Mouse (Mus musculus): ENCODE measurements around the gene Nox1. TPM values are rescaled to one million over a fixed set of nuclear protein-coding genes. Genes with fewer than 3 reads are reported as not detected.
A peak's percentile ranks its signal among the peaks of the same experiment; 100 is the strongest.

Nox1 gene
- polyA plus RNA-seq, 1 experiment from 2014 or later = 0.18 TPM

DNA sequence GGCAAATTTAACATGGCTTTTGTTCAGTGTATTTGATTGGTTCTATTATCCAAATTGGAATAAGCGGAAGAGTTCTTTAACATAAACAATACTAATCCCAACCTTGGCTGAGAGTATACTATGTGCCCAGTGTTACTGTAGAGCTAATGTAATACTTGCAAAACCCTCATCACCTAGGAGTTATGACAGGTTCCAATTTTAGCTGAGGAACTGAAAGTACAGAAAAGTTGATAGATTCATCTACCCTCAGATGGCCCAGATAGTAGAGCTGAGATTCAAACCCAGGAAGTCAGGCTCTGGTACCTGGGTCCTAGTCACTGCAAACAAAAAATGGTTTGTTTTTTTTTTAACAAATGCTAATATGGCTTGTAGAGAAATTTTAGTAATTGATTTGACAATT lies 51.2 kb downstream of the Nox1 start:
- no peak overlapping the region for H3K27ac ChIP-seq
- H3K4me1 ChIP-seq = no peaks in the 10 kb centered on the region
- 93% methylated on average over 1 of the region's 1 CpGs for WGBS (ENCODE audit: insufficient replicate concordance)
- no peaks in the 10 kb centered on the region for H3K27me3 ChIP-seq (replicated peaks)
- no peak overlapping the region for H3K9ac ChIP-seq
- no peaks in the 10 kb centered on the region for H3K36me3 ChIP-seq
- no peaks in the 10 kb centered on the region for H3K9me3 ChIP-seq (replicated peaks)
- no peak overlapping the region for H3K4me2 ChIP-seq
- H3K4me3 ChIP-seq = no peak overlapping the region
- ATAC-seq = no peak

DNA sequence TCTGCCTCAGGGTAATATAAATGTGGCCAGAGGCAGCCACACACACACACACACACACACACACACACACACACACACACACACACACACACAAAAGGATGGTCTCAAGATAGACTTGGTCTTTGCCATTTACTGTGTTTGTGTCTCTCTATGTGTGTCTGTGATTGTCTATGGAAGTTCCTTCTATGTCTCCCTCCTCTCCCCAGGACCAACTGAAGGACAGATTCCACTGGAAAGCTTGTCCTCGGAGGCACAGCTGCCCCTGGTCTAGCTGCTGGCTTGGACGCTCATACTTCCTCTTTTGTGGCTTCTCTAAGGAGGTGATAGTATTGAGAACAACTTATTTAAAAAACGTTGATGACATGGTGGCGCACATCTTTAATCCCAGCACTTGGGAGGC lies 58.3 kb downstream of the Nox1 start:
- no peak overlapping the region for H3K27ac ChIP-seq
- H3K4me1 ChIP-seq = no peaks in the 10 kb centered on the region
- 18% methylated on average over 4 of the region's 4 CpGs for WGBS (ENCODE audit: insufficient replicate concordance)
- H3K4me3 ChIP-seq = no peak overlapping the region
- no peak for ATAC-seq
- H3K9ac ChIP-seq = no peak overlapping the region
- H3K36me3 ChIP-seq = no peaks in the 10 kb centered on the region
- peaks cover 14% of the 10 kb centered on the region for H3K27me3 ChIP-seq (replicated peaks)
- no peaks in the 10 kb centered on the region for H3K9me3 ChIP-seq (replicated peaks)
- H3K4me2 ChIP-seq = no peak overlapping the region

DNA sequence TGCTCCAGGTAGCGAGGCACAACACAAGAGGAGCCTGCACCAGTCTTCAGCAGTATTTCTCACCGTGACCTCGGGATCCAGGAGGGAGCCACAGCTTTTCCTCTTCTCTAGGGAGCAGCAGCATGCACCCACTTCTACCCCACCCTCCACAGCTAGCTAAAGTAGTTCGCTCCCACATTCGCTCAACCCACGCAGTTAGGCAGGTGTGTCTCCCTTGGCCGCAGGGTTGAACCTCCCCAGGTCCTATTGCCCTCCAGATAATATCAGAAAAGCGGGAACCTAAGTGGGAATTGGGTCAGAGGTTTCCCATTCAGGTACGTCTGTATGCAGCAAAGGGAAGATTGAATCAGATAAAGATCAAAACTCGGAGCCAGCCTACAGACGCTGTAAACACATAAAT lies 58.9 kb downstream of the Nox1 start:
- no peak for ATAC-seq
- peaks cover 14% of the 10 kb centered on the region for H3K27me3 ChIP-seq (replicated peaks)
- H3K4me2 ChIP-seq = peak overlapping the region; percentile 29
- 23% methylated on average over 11 of the region's 11 CpGs for WGBS (ENCODE audit: insufficient replicate concordance)
- H3K9me3 ChIP-seq (replicated peaks) = no peaks in the 10 kb centered on the region
- H3K4me3 ChIP-seq = no peak overlapping the region
- no peaks in the 10 kb centered on the region for H3K4me1 ChIP-seq
- no peaks in the 10 kb centered on the region for H3K36me3 ChIP-seq
- no peak overlapping the region for H3K9ac ChIP-seq
- no peak overlapping the region for H3K27ac ChIP-seq

DNA sequence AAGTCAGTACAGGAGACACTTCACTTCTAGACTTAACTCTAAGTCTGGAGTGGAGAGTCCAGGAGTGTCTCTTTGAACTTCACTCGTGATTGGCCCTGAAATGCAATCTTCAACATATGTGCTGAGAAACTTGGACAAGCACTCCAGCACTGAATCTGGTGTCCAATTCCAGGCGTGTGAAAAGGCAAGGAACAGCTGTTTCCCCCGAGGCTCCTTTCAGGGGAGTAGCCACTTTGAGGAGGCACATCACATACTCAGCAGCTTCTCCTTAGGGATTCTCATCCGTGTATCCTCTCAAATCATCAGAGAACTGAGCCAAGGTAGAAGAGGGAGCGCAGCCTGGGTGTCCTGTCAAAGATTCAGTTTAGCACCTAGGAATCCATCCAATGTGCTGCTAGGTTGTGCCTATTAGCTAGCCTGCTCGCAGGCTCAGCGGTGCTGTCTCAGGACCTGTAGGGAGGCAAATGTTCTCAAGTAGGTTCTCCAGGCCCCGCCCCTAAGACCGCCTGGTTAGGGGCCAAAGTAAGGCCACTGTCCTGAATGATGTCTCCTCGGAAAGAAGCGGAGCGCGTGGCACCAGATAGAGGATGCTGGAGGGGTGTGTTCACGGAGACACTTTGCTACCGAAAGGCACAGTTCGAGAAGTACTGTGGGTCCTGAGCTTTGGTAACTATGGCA lies 59.6 kb downstream of the Nox1 start, which contains the start of gene Xkrx:
TSS of gene Xkrx (minus strand) at position 34 of the 678 bp plus-strand sequence.
- H3K4me1 ChIP-seq = no peaks in the 10 kb centered on the region
- 32% methylated on average over 16 of the region's 16 CpGs for WGBS (ENCODE audit: insufficient replicate concordance)
- peaks cover 14% of the 10 kb centered on the region for H3K27me3 ChIP-seq (replicated peaks)
- no peak for ATAC-seq
- H3K36me3 ChIP-seq = no peaks in the 10 kb centered on the region
- H3K9me3 ChIP-seq (replicated peaks) = no peaks in the 10 kb centered on the region
- H3K9ac ChIP-seq = no peak within 1 kb of the TSS
- H3K27ac ChIP-seq = no peak within 1 kb of the TSS
- no peak within 1 kb of the TSS for H3K4me3 ChIP-seq
- peak within 1 kb of the TSS; percentile 29 for H3K4me2 ChIP-seq

DNA sequence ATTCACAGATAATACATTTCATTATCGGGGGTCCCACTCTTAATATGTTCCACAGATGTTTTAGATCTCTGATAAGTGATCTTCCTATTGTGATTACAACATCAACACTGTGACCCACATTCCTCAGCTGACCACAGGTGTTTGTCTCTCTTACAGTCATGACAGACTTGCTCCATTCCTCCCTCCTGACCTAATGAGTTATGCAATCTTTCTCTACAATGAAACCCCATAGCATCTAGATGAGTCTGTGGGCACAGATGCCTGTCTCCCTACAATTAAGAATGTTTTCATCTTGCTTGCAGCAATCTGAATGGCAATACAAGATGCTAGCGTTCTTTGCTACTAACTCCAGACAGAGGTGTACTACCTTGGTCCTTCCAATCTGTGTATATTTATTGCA lies 61.3 kb downstream of the Nox1 start:
- no peaks in the 10 kb centered on the region for H3K9me3 ChIP-seq (replicated peaks)
- no peak overlapping the region for H3K9ac ChIP-seq
- no peak overlapping the region for H3K4me3 ChIP-seq
- 59% methylated on average over 2 of the region's 2 CpGs for WGBS (ENCODE audit: insufficient replicate concordance)
- H3K36me3 ChIP-seq = no peaks in the 10 kb centered on the region
- no peak for ATAC-seq
- H3K4me2 ChIP-seq = no peak overlapping the region
- H3K27ac ChIP-seq = no peak overlapping the region
- H3K27me3 ChIP-seq (replicated peaks) = peaks cover 14% of the 10 kb centered on the region
- no peaks in the 10 kb centered on the region for H3K4me1 ChIP-seq

DNA sequence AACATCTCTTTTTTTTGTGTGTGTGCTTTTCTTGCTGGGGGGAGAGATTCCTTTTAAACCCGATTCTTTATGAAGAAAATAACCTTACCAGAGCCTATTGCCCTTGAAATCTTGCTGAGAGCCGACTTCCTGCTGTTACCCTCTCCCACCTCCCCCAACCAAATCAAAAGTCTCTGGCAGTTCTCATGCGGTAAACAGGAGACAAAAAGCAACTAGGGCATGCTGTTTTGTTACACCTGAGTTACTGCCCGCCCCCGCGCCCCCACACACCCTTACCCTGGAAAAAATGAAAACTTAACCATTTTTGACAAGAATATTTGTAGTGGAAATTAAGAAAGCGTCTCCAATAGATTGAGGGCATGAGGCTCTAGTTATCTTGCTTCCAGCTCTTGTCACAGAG lies 63.6 kb downstream of the Nox1 start:
- Histone ChIP-seq H3K4me3 (no peak overlapping the region), H3K36me3 (no peaks in the 10 kb centered on the region), H3K27ac (no peak overlapping the region), H3K9me3 (replicated peaks) (no peaks in the 10 kb centered on the region), H3K27me3 (replicated peaks) (peaks cover 14% of the 10 kb centered on the region), H3K4me1 (no peaks in the 10 kb centered on the region), H3K9ac (no peak overlapping the region), H3K4me2 (no peak overlapping the region)
- ATAC-seq = no peak
- WGBS (ENCODE audit: insufficient replicate concordance) = 36% methylated on average over 7 of the region's 7 CpGs

DNA sequence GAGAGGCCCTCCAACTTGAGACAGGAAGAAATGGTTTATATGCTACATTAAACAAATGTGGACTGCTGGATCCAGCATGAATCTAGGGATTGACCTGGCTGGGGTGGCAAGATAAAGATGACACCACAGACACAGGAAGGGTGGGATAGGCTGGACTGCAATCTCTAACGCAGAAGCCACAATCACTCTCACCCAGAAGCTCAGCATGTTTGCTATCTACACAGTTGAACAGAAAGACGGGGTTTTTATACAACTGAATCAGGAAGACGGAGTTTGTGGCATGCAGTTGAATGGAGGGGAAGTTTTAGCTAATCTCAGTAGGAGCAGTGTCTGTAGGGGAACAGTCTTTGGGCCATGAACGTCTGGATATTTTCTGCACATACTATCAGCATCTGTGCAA lies 79.8 kb downstream of the Nox1 start:
- H3K4me3 ChIP-seq = no peak overlapping the region
- no peaks in the 10 kb centered on the region for H3K36me3 ChIP-seq
- H3K9me3 ChIP-seq (replicated peaks) = no peaks in the 10 kb centered on the region
- peaks cover 3% of the 10 kb centered on the region; the same call in 1 of the 2 replicates for H3K27me3 ChIP-seq (replicated peaks)
- no peak overlapping the region for H3K27ac ChIP-seq
- H3K9ac ChIP-seq = no peak overlapping the region
- H3K4me2 ChIP-seq = no peak overlapping the region
- WGBS (ENCODE audit: insufficient replicate concordance) = 19% methylated on average over 4 of the region's 4 CpGs
- H3K4me1 ChIP-seq = no peaks in the 10 kb centered on the region
- 0 out of 2 replicates have a peak, but pooled peaks have one; percentile 30 for ATAC-seq

DNA sequence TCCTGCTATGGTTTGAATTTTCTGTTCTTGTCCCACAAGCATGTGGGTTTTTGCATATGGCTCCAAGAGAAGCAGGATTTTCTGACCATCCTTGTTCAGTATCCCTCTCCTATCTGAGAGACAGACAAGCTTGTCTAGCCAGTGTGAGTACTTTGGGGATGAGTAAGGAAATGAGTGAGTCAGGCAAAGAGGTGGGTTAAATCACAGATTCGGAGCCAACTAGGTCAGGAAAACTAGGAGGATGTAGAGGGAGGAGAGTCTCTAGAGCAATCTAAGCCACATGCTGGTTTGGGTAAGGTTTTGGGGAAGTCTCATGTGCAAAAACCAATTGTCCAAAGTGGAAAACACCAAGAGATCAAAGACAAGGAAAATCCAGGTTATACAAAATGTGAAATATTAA lies 80.2 kb downstream of the Nox1 start:
- Histone ChIP-seq H3K9me3 (replicated peaks) (no peaks in the 10 kb centered on the region), H3K4me3 (no peak overlapping the region), H3K9ac (no peak overlapping the region), H3K27ac (no peak overlapping the region), H3K27me3 (replicated peaks) (peaks cover 3% of the 10 kb centered on the region; the same call in 1 of the 2 replicates), H3K4me1 (no peaks in the 10 kb centered on the region), H3K4me2 (no peak overlapping the region), H3K36me3 (no peaks in the 10 kb centered on the region)
- ATAC-seq = no peak
- WGBS (ENCODE audit: insufficient replicate concordance) = 46% methylated on average over 1 of the region's 1 CpGs

DNA sequence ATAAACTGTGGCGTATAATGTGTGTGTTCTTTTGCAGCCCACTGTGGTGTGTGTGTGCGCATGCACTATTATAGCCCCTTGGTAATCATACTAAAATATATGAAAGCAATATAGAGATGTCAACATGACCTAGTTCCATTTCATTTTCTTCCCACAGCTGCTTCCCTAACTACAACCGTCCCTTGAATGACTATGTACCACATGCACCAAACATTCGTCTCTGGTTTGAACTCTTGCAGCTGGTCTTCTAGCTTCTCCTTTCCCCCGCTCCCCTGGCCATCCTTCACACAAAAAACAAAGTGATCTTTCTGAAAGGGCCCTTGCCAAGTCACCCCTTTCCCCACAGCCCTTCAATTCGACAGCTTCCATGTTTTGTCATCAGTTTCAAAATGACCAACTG lies 81.7 kb downstream of the Nox1 start:
- peaks cover 3% of the 10 kb centered on the region; the same call in 1 of the 2 replicates for H3K27me3 ChIP-seq (replicated peaks)
- no peak overlapping the region for H3K27ac ChIP-seq
- WGBS (ENCODE audit: insufficient replicate concordance) = 67% methylated on average over 6 of the region's 6 CpGs
- H3K9me3 ChIP-seq (replicated peaks) = no peaks in the 10 kb centered on the region
- no peaks in the 10 kb centered on the region for H3K36me3 ChIP-seq
- H3K4me2 ChIP-seq = no peak overlapping the region
- no peak overlapping the region for H3K9ac ChIP-seq
- no peak overlapping the region for H3K4me3 ChIP-seq
- no peaks in the 10 kb centered on the region for H3K4me1 ChIP-seq
- no peak for ATAC-seq

DNA sequence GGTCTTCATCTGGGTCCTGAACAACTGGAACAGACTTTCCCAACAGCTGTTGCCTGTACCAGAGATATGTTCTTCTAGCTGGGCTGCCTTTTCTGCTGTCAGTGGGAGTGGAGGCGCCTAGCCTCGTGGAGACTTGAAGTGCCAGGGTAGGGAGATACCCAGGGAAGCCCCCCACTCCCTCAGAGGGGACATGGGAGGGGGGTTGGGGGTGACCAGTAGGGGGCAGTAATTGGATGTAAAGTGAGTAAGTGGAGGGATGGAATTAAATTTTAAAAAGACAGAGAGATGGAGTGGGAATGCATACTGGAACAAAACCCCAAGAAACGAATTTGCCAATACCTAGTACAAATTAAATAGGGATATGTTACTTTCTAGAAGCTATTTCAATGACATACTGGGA lies 87.9 kb downstream of the Nox1 start:
- 31% methylated on average over 3 of the region's 3 CpGs for WGBS (ENCODE audit: insufficient replicate concordance)
- Histone ChIP-seq H3K27ac (no peak overlapping the region), H3K27me3 (replicated peaks) (0 out of 2 replicates have a peak, but pooled peaks cover 3% of the 10 kb centered on the region), H3K36me3 (no peaks in the 10 kb centered on the region), H3K4me3 (no peak overlapping the region), H3K4me2 (no peak overlapping the region), H3K9me3 (replicated peaks) (no peaks in the 10 kb centered on the region), H3K4me1 (no peaks in the 10 kb centered on the region), H3K9ac (no peak overlapping the region)
- no peak for ATAC-seq

DNA sequence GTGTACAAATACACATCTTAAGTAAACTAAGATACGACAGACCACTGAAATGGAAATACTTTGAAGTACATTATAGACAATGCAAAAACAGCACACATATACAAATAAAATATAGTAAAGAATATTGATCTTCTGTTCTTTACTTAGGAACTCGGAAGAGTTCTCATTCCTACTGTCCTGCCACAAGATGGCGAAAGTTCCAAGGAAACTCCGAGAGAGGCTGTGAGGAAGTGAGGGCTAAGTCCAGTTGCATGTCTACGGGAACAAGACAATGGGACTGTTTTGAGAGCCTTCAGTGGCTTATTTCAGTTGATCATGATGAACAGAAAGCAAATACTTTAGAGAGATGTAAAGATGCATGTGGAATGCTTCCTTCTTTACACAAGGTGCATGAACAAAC lies 89.5 kb downstream of the Nox1 start:
- Histone ChIP-seq H3K9me3 (replicated peaks) (no peaks in the 10 kb centered on the region), H3K27me3 (replicated peaks) (no peaks in the 10 kb centered on the region; the same call in 1 of the 2 replicates), H3K4me2 (no peak overlapping the region), H3K27ac (no peak overlapping the region), H3K4me3 (no peak overlapping the region), H3K36me3 (no peaks in the 10 kb centered on the region), H3K9ac (no peak overlapping the region), H3K4me1 (no peaks in the 10 kb centered on the region)
- ATAC-seq = no peak
- 27% methylated on average over 5 of the region's 5 CpGs for WGBS (ENCODE audit: insufficient replicate concordance)

DNA sequence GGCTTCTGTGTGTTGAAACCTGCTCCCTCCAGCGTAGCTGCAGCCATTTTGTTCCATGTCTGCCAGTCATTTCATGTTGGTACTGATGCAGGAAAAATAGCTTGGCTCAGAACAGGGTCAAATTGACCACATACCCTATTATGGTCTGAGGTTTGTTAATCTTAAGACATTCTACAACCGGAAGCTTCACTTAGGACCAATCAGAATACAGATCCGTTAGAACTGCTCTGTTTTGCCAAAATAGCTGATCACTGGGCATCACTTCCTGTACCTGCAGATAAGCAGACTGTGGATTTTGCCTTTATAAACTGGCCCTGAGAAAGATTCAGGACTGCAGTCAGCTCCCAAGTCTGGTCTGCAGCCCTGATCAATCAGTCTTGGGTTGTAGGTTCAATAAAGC lies 93.2 kb downstream of the Nox1 start:
- ATAC-seq = no peak
- WGBS (ENCODE audit: insufficient replicate concordance) = 49% methylated on average over 3 of the region's 3 CpGs
- Histone ChIP-seq H3K27me3 (replicated peaks) (peaks cover 3% of the 10 kb centered on the region; the same call in 1 of the 2 replicates), H3K36me3 (no peaks in the 10 kb centered on the region), H3K27ac (no peak overlapping the region), H3K4me1 (no peaks in the 10 kb centered on the region), H3K4me2 (no peak overlapping the region), H3K9me3 (replicated peaks) (no peaks in the 10 kb centered on the region), H3K9ac (no peak overlapping the region), H3K4me3 (no peak overlapping the region)

DNA sequence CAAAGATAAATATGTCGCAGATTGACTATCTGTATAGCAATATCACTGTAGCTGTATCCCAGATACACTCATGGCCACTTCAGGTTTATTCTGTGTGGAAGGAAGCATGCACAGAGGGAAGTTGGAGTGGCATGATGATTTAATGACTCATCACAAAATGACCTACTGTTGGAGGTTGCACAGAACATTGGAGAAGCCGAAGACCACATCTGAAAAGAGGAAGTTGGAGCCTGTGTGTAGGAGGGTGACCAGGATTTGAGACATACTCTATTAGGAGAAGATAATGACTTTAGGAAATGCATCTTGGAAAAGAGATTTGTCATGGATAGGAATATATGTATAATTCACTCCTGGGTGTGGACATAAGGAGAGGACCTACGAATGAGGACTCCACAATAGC lies 105.3 kb downstream of the Nox1 start:
- no peak for ATAC-seq
- Histone ChIP-seq H3K27ac (no peak overlapping the region), H3K4me3 (no peak overlapping the region), H3K9ac (no peak overlapping the region), H3K27me3 (replicated peaks) (no peaks in the 10 kb centered on the region), H3K4me2 (no peak overlapping the region), H3K36me3 (no peaks in the 10 kb centered on the region), H3K4me1 (no peaks in the 10 kb centered on the region), H3K9me3 (replicated peaks) (no peaks in the 10 kb centered on the region)
- WGBS (ENCODE audit: insufficient replicate concordance) = 42% methylated on average over 3 of the region's 3 CpGs

All from liver, embryonic 12.5 days (tissue).